11 mouse cellular contexts compared by ENCODE assay signal in genomic region chr1:182869114-182869456, GRCm38 (mm10).
DNase-seq lines count a peak whose midpoint lies in the region; ATAC-seq and TF ChIP-seq lines count a peak whose summit lies in the region.
"Had no signal": no experiment of that assay in that cellular context is flagged by ENCODE, and none has a peak within 500 bp of the region (broad histone marks: within the 10 kb centered on the region; RNA-seq: fewer than 3 reads in every experiment).

No protein-coding gene starts in this region.

- H3K9me3 ChIP-seq in kidney, embryonic 16.5 days (ENCODE audit: low read length) = peaks cover 18% of the 10 kb centered on the region
- H3K9me3 ChIP-seq in embryonic facial prominence, embryonic 12.5 days = 0 out of 2 replicates have a peak, but pooled peaks cover 8% of the 10 kb centered on the region
- no peaks in the 10 kb centered on the region; the same call in 1 of the 2 replicates for H3K9me3 ChIP-seq in hindbrain, embryonic 16.5 days (ENCODE audit: control insufficient read depth, low read length)
- H3K9me3 ChIP-seq in midbrain, postnatal 0 days (ENCODE audit: low read length) = no peaks in the 10 kb centered on the region

- H3K36me3 ChIP-seq in kidney, embryonic 16.5 days (ENCODE audit: insufficient read depth, low read length) = peaks cover 4% of the 10 kb centered on the region
- no peaks in the 10 kb centered on the region for H3K36me3 ChIP-seq in embryonic facial prominence, embryonic 12.5 days
- no peaks in the 10 kb centered on the region for H3K36me3 ChIP-seq in hindbrain, embryonic 16.5 days (ENCODE audit: control insufficient read depth, insufficient read depth, low read length)
- no peaks in the 10 kb centered on the region for H3K36me3 ChIP-seq in midbrain, postnatal 0 days (ENCODE audit: insufficient read depth, low read length)

- DNase-seq in kidney, postnatal 10 days = no peak
- no peak for DNase-seq in midbrain, postnatal 0 days (ENCODE audit: low spot score)
- DNase-seq in thymus, postnatal 25 days = no peak
- no peak for DNase-seq in spleen, postnatal 36 days (ENCODE audit: low spot score in 2 of 2)
- DNase-seq in right cerebral cortex, postnatal 25 days = no peak
- DNase-seq: thymus, adult 2 months had no signal

- H3K27me3 ChIP-seq in kidney, embryonic 16.5 days (ENCODE audit: insufficient read depth, low read length) = no peaks in the 10 kb centered on the region
- H3K27me3 ChIP-seq in embryonic facial prominence, embryonic 12.5 days = no peaks in the 10 kb centered on the region
- H3K27me3 ChIP-seq in hindbrain, embryonic 16.5 days (replicated peaks; ENCODE audit: control insufficient read depth, insufficient read depth, low read length) = no peaks in the 10 kb centered on the region
- no peaks in the 10 kb centered on the region for H3K27me3 ChIP-seq in midbrain, postnatal 0 days (ENCODE audit: insufficient read depth, low read length)
- H3K27me3 ChIP-seq: embryonic facial prominence, embryonic 13.5 days had no signal

- H3K4me2 ChIP-seq in kidney, embryonic 16.5 days (replicated peaks; ENCODE audit: low read depth, low read length) = no peak overlapping the region
- H3K4me2 ChIP-seq in embryonic facial prominence, embryonic 12.5 days (replicated peaks) = no peak overlapping the region
- peak overlapping the region; percentile 31; the same call in 1 of the 2 replicates for H3K4me2 ChIP-seq in hindbrain, embryonic 16.5 days (ENCODE audit: low read length)
- H3K4me2 ChIP-seq in midbrain, postnatal 0 days (ENCODE audit: low read depth, low read length, poor library complexity, severe bottlenecking) = no peak overlapping the region
- H3K4me2 ChIP-seq: embryonic facial prominence, embryonic 13.5 days; liver, embryonic 11.5 days had no signal

- H3K4me1 ChIP-seq in kidney, embryonic 16.5 days (ENCODE audit: insufficient read depth, low read length) = peaks cover 14% of the 10 kb centered on the region
- peaks cover 6% of the 10 kb centered on the region for H3K4me1 ChIP-seq in embryonic facial prominence, embryonic 12.5 days
- peaks cover 8% of the 10 kb centered on the region for H3K4me1 ChIP-seq in hindbrain, embryonic 16.5 days (ENCODE audit: control insufficient read depth, insufficient read depth, low read depth, low read length)
- H3K4me1 ChIP-seq in midbrain, postnatal 0 days (ENCODE audit: insufficient read depth, low read length) = peaks cover 3% of the 10 kb centered on the region; the same call in 1 of the 2 replicates

- no peak overlapping the region for H3K9ac ChIP-seq in kidney, embryonic 16.5 days (replicated peaks; ENCODE audit: low read length)
- no peak overlapping the region for H3K9ac ChIP-seq in embryonic facial prominence, embryonic 12.5 days
- no peak overlapping the region for H3K9ac ChIP-seq in hindbrain, embryonic 16.5 days (ENCODE audit: low read depth, low read length)
- H3K9ac ChIP-seq in midbrain, postnatal 0 days (replicated peaks; ENCODE audit: low read length, poor library complexity, severe bottlenecking) = no peak overlapping the region
- H3K9ac ChIP-seq: embryonic facial prominence, embryonic 13.5 days had no signal

- H3K4me3 ChIP-seq in kidney, embryonic 16.5 days (ENCODE audit: low read length) = no peak overlapping the region
- H3K4me3 ChIP-seq in embryonic facial prominence, embryonic 12.5 days = no peak overlapping the region
- H3K4me3 ChIP-seq in hindbrain, embryonic 16.5 days (ENCODE audit: low read length) = no peak overlapping the region
- H3K4me3 ChIP-seq in midbrain, postnatal 0 days (ENCODE audit: low read depth, low read length) = no peak overlapping the region
- H3K4me3 ChIP-seq: embryonic facial prominence, embryonic 13.5 days had no signal

- ATAC-seq in kidney, embryonic 16.5 days (ENCODE audit: low FRiP score, low TSS enrichment) = no peak
- ATAC-seq in embryonic facial prominence, embryonic 12.5 days (ENCODE audit: insufficient number of reproducible peaks, insufficient read depth, low FRiP score, low TSS enrichment) = 0 out of 2 replicates have a peak, but pooled peaks have one; percentile 6
- peak; percentile 19; the same call in 1 of the 2 replicates for ATAC-seq in hindbrain, embryonic 16.5 days
- 0 out of 2 replicates have a peak, but pooled peaks have one; percentile 34 for ATAC-seq in midbrain, postnatal 0 days (ENCODE audit: low FRiP score)

- no peak for TF ChIP-seq CTCF in midbrain, postnatal 0 days (IDR thresholded peaks at IDR 0.05)

- WGBS in kidney, embryonic 16.5 days = 61% methylated on average over 6 of the region's 6 CpGs
- 39% methylated on average over 6 of the region's 6 CpGs for WGBS in embryonic facial prominence, embryonic 12.5 days
- 22% methylated on average over 6 of the region's 6 CpGs for WGBS in hindbrain, embryonic 16.5 days
- WGBS in midbrain, postnatal 0 days = 27% methylated on average over 5 of the region's 6 CpGs

- peak overlapping the region; percentile 14; the same call in 1 of the 2 replicates for H3K27ac ChIP-seq in kidney, embryonic 16.5 days (ENCODE audit: low read length)
- no peak overlapping the region for H3K27ac ChIP-seq in embryonic facial prominence, embryonic 12.5 days
- peak overlapping the region; percentile 66 for H3K27ac ChIP-seq in hindbrain, embryonic 16.5 days (ENCODE audit: low read depth, low read length)
- H3K27ac ChIP-seq in midbrain, postnatal 0 days (ENCODE audit: low read depth, low read length) = peak overlapping the region; percentile 43; the same call in 1 of the 2 replicates
- H3K27ac ChIP-seq: embryonic facial prominence, embryonic 13.5 days had no signal
